Mouse (Mus musculus) ES-Bruce4 (cell line): ENCODE measurements around the gene Tenm3.

Experiments
- CTCF ChIP-seq: IDR thresholded peaks from one replicate; pipeline ENCODE4 v1.8.1; 2011; ENCODE audit warnings: low read depth, low read length
- POLR2A ChIP-seq: IDR thresholded peaks from one replicate; pipeline ENCODE4 v1.8.1; 2011; ENCODE audit warnings: low read length; ENCODE audit not compliant: insufficient read depth

DNA sequence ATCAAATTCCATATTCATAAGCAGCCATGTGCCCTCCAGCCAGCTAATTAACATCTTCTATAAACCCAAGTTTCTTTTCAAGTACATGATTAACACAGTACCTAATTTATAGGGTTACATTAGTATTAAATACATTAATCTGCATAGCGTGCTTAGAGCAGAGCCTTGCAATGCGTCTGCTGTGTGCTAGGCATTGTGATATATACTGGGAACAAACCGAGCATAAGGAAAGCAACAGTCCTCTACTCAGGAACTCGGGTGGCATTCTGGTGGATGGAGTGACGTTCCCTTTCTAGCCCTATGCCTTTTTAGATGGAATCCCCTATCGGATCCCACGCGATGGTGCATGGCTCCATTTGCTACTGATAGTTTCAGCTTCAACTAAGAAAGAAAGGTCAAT lies 321.7 kb downstream of the Tenm3 start:
- TF ChIP-seq CTCF (no peak), POLR2A (no peak)
